Comparison of ENCODE assay signal across 26 mouse cellular contexts in the genomic region with DNA sequence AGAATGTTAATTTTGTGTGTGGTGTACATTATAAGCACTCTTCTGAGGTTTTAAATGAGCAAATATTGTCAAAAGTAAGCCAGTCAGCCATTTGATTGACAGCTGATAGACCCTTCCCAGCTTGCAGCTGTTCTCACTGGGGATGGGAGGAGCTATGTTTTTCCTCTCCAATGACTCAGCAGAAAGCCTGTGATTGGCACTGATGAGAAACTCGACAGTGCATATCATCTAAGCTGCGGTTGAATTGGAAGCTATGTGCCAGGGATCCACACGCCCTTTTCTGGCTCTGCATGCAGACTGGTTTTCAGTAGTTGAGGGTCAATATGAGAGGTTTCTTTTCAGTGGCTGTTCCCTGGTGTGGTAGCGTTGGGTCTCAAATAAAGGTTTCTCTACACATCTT. TPM values are rescaled to one million over a fixed set of nuclear protein-coding genes. Genes with fewer than 3 reads are reported as not detected.
A peak's percentile ranks its signal among the peaks of the same experiment; 100 is the strongest.
DNase-seq lines count a peak whose midpoint lies in the region; TF ChIP-seq lines count a peak whose summit lies in the region.
"Had no signal": no experiment of that assay in that cellular context is flagged by ENCODE, and none has a peak within 500 bp of the region (broad histone marks: within the 10 kb centered on the region; RNA-seq: fewer than 3 reads in every experiment).

No protein-coding gene starts in this region.

- TF ChIP-seq POLR2A in myocyte (IDR thresholded peaks at IDR 0.05; ENCODE audit: insufficient read length, low read depth), result no peak

- H3K4me3 ChIP-seq in layer of hippocampus, adult 2 months, result no peak overlapping the region
- H3K4me3 ChIP-seq in myocyte, result no peak overlapping the region
- H3K4me3 ChIP-seq: embryonic facial prominence, embryonic 12.5 days; neural tube, embryonic 13.5 days had no signal

- H3K27me3 ChIP-seq in myocyte (ENCODE audit: control insufficient read depth, insufficient read depth, insufficient read length), result no peaks in the 10 kb centered on the region
- H3K27me3 ChIP-seq: embryonic facial prominence, embryonic 12.5 days; neural tube, embryonic 13.5 days had no signal

- H3K27ac ChIP-seq in layer of hippocampus, adult 2 months, result peak overlapping the region; percentile 67
- H3K27ac ChIP-seq: embryonic facial prominence, embryonic 12.5 days; neural tube, embryonic 13.5 days had no signal

- no peaks in the 10 kb centered on the region for H3K36me3 ChIP-seq in myocyte (ENCODE audit: control insufficient read depth, insufficient read depth)
- H3K36me3 ChIP-seq: embryonic facial prominence, embryonic 12.5 days; neural tube, embryonic 13.5 days had no signal

- TF ChIP-seq CTCF in layer of hippocampus, adult 2 months (conservative IDR thresholded peaks at IDR 0.05), result no peak

- DNase-seq in layer of hippocampus, adult 2 months (ENCODE audit: low spot score in 2 of 2), result no peak
- DNase-seq in layer of hippocampus, adult 18-20 months (ENCODE audit: low spot score in 2 of 2), result no peak
- peak; percentile 25 for DNase-seq in ES-CJ7 (ENCODE audit: low read depth, low spot score)
- DNase-seq in adipocyte (ENCODE audit: low spot score), result peak; percentile 35
- no peak for DNase-seq in right cerebral cortex, adult 2 months (ENCODE audit: low spot score in 2 of 2)
- no peak for DNase-seq in ovary, postnatal 10 days (ENCODE audit: low spot score)
- no peak for DNase-seq in heart, postnatal 4 days
- DNase-seq: adrenal gland, adult 8-10 months; cerebellum, adult 11-12 months; cerebellum, postnatal 36 days; liver; lung, adult 18-20 months; lung, postnatal 4 days; thymus, adult 18-20 months had no signal

- H3K79me2 ChIP-seq in myocyte (ENCODE audit: control insufficient read depth, insufficient read depth), result no peaks in the 10 kb centered on the region

- peak overlapping the region; percentile 68 for H3K4me2 ChIP-seq in myocyte (ENCODE audit: low read depth)
- H3K4me2 ChIP-seq: embryonic facial prominence, embryonic 12.5 days; midbrain, embryonic 11.5 days; neural tube, embryonic 13.5 days had no signal

- no peak overlapping the region for H3ac ChIP-seq in myocyte (ENCODE audit: control insufficient read depth, insufficient read length)

TF ChIP-seq in myocyte, 11 proteins besides CTCF, POLR2A, EP300 and RAD21:
- TF ChIP-seq TCF3 (IDR thresholded peaks at IDR 0.05; ENCODE audit: insufficient read length, low read depth) (no peak), CEBPB (IDR thresholded peaks at IDR 0.05; ENCODE audit: insufficient read depth, poor library complexity, severe bottlenecking) (no peak), SRF (IDR thresholded peaks at IDR 0.05; ENCODE audit: control insufficient read depth, insufficient read length, low read depth) (no peak), TCF12 (IDR thresholded peaks at IDR 0.05; ENCODE audit: insufficient read depth, poor library complexity, severe bottlenecking) (peak; percentile 16), REST (IDR thresholded peaks at IDR 0.05; ENCODE audit: insufficient read depth, insufficient read length) (no peak), MYOG (IDR thresholded peaks at IDR 0.05; ENCODE audit: control insufficient read depth in 1 of 3, insufficient read depth in 1 of 3, insufficient read length in 2 of 3, low read depth in 2 of 3) (peak in 2 of 3 experiments; percentile 52 to 60), USF1 (IDR thresholded peaks at IDR 0.05; ENCODE audit: low read depth) (no peak), MAX (IDR thresholded peaks at IDR 0.05; ENCODE audit: low read depth) (no peak), POLR2AphosphoS2 (IDR thresholded peaks at IDR 0.05; ENCODE audit: insufficient read length, low read depth) (no peak), MYOD1 (IDR thresholded peaks at IDR 0.05; ENCODE audit: control insufficient read depth in 1 of 3, insufficient read length in 2 of 3, low read depth in 2 of 3) (peak; percentile 68 to 89 (median 76))

RNA-seq across cellular contexts. Expression of a gene that starts 20.3 kb away (rescaled TPM):
- total RNA-seq in layer of hippocampus, adult 2 months (2021), result under 1 TPM in 1 of 2 experiments, not detected in 1; 0.13 TPM
- total RNA-seq in layer of hippocampus, adult 18-20 months (2021), result not detected
- polyA plus RNA-seq in myocyte (2012; fragmentation: generic; extraction: Trizol), result 0.16 TPM
- total RNA-seq in heart, postnatal 4 days (2021), result not detected
- total RNA-seq: left cerebral cortex, postnatal 36 days; monocyte, adult 5-6 weeks had no signal
- polyA plus RNA-seq: embryonic facial prominence, embryonic 12.5 days; forebrain, embryonic 11.5 days; heart, embryonic 14.5 days; hindbrain, embryonic 11.5 days; intestine, embryonic 14.5 days; kidney, embryonic 14.5 days; midbrain, embryonic 11.5 days; neural tube, embryonic 13.5 days had no signal

RNA-seq across cellular contexts. Expression of a gene that starts 36.4 kb away (rescaled TPM):
- total RNA-seq in layer of hippocampus, adult 2 months (2021), result not detected
- total RNA-seq in layer of hippocampus, adult 18-20 months (2021), result not detected
- not detected for polyA plus RNA-seq in myocyte (2012; fragmentation: generic; extraction: Trizol)
- total RNA-seq in heart, postnatal 4 days (2021), result not detected
- total RNA-seq: left cerebral cortex, postnatal 36 days; monocyte, adult 5-6 weeks had no signal
- polyA plus RNA-seq: embryonic facial prominence, embryonic 12.5 days; forebrain, embryonic 11.5 days; heart, embryonic 14.5 days; hindbrain, embryonic 11.5 days; intestine, embryonic 14.5 days; kidney, embryonic 14.5 days; midbrain, embryonic 11.5 days; neural tube, embryonic 13.5 days had no signal

RNA-seq across cellular contexts. Expression of a gene that starts 48.0 kb away (rescaled TPM):
- total RNA-seq in layer of hippocampus, adult 2 months (2021), result not detected
- not detected for total RNA-seq in layer of hippocampus, adult 18-20 months (2021)
- not detected for polyA plus RNA-seq in myocyte (2012; fragmentation: generic; extraction: Trizol)
- total RNA-seq in heart, postnatal 4 days (2021), result not detected
- total RNA-seq: left cerebral cortex, postnatal 36 days; monocyte, adult 5-6 weeks had no signal
- polyA plus RNA-seq: embryonic facial prominence, embryonic 12.5 days; forebrain, embryonic 11.5 days; gonadal fat pad, adult 2 months; heart, embryonic 14.5 days; hindbrain, embryonic 11.5 days; intestine, embryonic 14.5 days; kidney, embryonic 14.5 days; midbrain, embryonic 11.5 days; neural tube, embryonic 13.5 days had no signal

RNA-seq across cellular contexts. Expression of a gene that starts 51.0 kb away (rescaled TPM):
- total RNA-seq in layer of hippocampus, adult 2 months (2021), result not detected
- under 1 TPM in 1 of 2 experiments, not detected in 1; 0.32 TPM for total RNA-seq in layer of hippocampus, adult 18-20 months (2021)
- polyA plus RNA-seq in myocyte (2012; fragmentation: generic; extraction: Trizol), result 0.14 TPM
- total RNA-seq in heart, postnatal 4 days (2021), result not detected
- total RNA-seq: adrenal gland, adult 8-10 months; monocyte, adult 5-6 weeks had no signal
- polyA plus RNA-seq: forebrain, embryonic 11.5 days; gonadal fat pad, adult 2 months; hindbrain, embryonic 11.5 days; kidney, embryonic 14.5 days; midbrain, embryonic 11.5 days; neural tube, embryonic 13.5 days had no signal

Comparison
In these comparisons a context has a peak if more than half of its experiments do, and no peak if none do; other contexts are left out.
1. DNase-seq: peak in ES-CJ7 (single experiment) and adipocyte (single experiment); none in layer of hippocampus, adult 2 months (0 of 2), layer of hippocampus, adult 18-20 months (0 of 2), right cerebral cortex, adult 2 months (0 of 2), ovary, postnatal 10 days (single experiment) and heart, postnatal 4 days (single experiment).